Comparison of ENCODE assay signal across 20 mouse cellular contexts in genomic region chr3:139913639-139914330, GRCm38 (mm10).
DNase-seq lines count a peak whose midpoint lies in the region; ATAC-seq lines count a peak whose summit lies in the region.
"Had no signal": no experiment of that assay in that cellular context is flagged by ENCODE, and none has a peak within 500 bp of the region (broad histone marks: within the 10 kb centered on the region; RNA-seq: fewer than 3 reads in every experiment).

No protein-coding gene starts in this region.

- no peak overlapping the region for H3K27ac ChIP-seq in hindbrain, embryonic 12.5 days
- H3K27ac ChIP-seq in hindbrain, embryonic 14.5 days, result no peak overlapping the region
- H3K27ac ChIP-seq in midbrain, embryonic 11.5 days (ENCODE audit: low read depth, low read length), result no peak overlapping the region
- no peak overlapping the region for H3K27ac ChIP-seq in midbrain, embryonic 16.5 days (ENCODE audit: low read length)
- H3K27ac ChIP-seq in forebrain, embryonic 14.5 days (ENCODE audit: low read depth, low read length), result no peak overlapping the region
- H3K27ac ChIP-seq: hindbrain, embryonic 10.5 days; limb, embryonic 15.5 days; macrophage; neural tube, embryonic 12.5 days had no signal

- 64% methylated on average over 2 of the region's 2 CpGs for WGBS in hindbrain, embryonic 12.5 days
- WGBS in hindbrain, embryonic 14.5 days, result 42% methylated on average over 2 of the region's 2 CpGs
- 78% methylated on average over 2 of the region's 2 CpGs for WGBS in midbrain, embryonic 11.5 days
- 63% methylated on average over 2 of the region's 2 CpGs for WGBS in midbrain, embryonic 16.5 days
- WGBS in forebrain, embryonic 14.5 days, result 10% methylated on average over 2 of the region's 2 CpGs

- no peak overlapping the region for H3K4me3 ChIP-seq in hindbrain, embryonic 12.5 days
- H3K4me3 ChIP-seq in hindbrain, embryonic 14.5 days (replicated peaks; ENCODE audit: low read length), result no peak overlapping the region
- no peak overlapping the region for H3K4me3 ChIP-seq in midbrain, embryonic 11.5 days (ENCODE audit: low read depth, low read length)
- H3K4me3 ChIP-seq in midbrain, embryonic 16.5 days (ENCODE audit: low read depth, low read length), result no peak overlapping the region
- no peak overlapping the region for H3K4me3 ChIP-seq in forebrain, embryonic 14.5 days (ENCODE audit: low read depth, low read length)
- H3K4me3 ChIP-seq: hindbrain, embryonic 10.5 days; limb, embryonic 15.5 days; neural tube, embryonic 12.5 days had no signal

- no peak overlapping the region for H3K9ac ChIP-seq in hindbrain, embryonic 12.5 days
- H3K9ac ChIP-seq in hindbrain, embryonic 14.5 days, result no peak overlapping the region
- H3K9ac ChIP-seq in midbrain, embryonic 11.5 days (ENCODE audit: low read length), result no peak overlapping the region
- H3K9ac ChIP-seq in midbrain, embryonic 16.5 days (ENCODE audit: low read depth, low read length), result no peak overlapping the region
- no peak overlapping the region for H3K9ac ChIP-seq in forebrain, embryonic 14.5 days (ENCODE audit: low read length)
- H3K9ac ChIP-seq: limb, embryonic 15.5 days; neural tube, embryonic 12.5 days had no signal

- 0 out of 2 replicates have a peak, but pooled peaks have one; percentile 66 for ATAC-seq in hindbrain, embryonic 12.5 days (ENCODE audit: low FRiP score)
- no peak for ATAC-seq in hindbrain, embryonic 14.5 days (ENCODE audit: low FRiP score)
- peak; percentile 58; the same call in 1 of the 2 replicates for ATAC-seq in midbrain, embryonic 11.5 days (ENCODE audit: low FRiP score)
- ATAC-seq in midbrain, embryonic 16.5 days, result no peak
- ATAC-seq in forebrain, embryonic 14.5 days, result peak; percentile 93
- no peak for ATAC-seq in erythroid progenitor cell, adult 5-6 weeks (replicated peaks; ENCODE audit: low FRiP score, poor library complexity, severe bottlenecking)
- ATAC-seq: intestine, postnatal 0 days; lung, postnatal 0 days had no signal

- H3K4me1 ChIP-seq in hindbrain, embryonic 12.5 days, result no peaks in the 10 kb centered on the region
- H3K4me1 ChIP-seq in hindbrain, embryonic 14.5 days (replicated peaks; ENCODE audit: control insufficient read depth, insufficient read depth, low read length), result no peaks in the 10 kb centered on the region
- no peaks in the 10 kb centered on the region for H3K4me1 ChIP-seq in midbrain, embryonic 11.5 days (ENCODE audit: control insufficient read depth, insufficient read depth, low read length)
- H3K4me1 ChIP-seq in midbrain, embryonic 16.5 days (ENCODE audit: control insufficient read depth, insufficient read depth, low read length), result no peaks in the 10 kb centered on the region
- no peaks in the 10 kb centered on the region; the same call in 1 of the 2 replicates for H3K4me1 ChIP-seq in forebrain, embryonic 14.5 days (ENCODE audit: control insufficient read depth, insufficient read depth, low read length)
- H3K4me1 ChIP-seq: hindbrain, embryonic 10.5 days; limb, embryonic 15.5 days; neural tube, embryonic 12.5 days had no signal

- H3K36me3 ChIP-seq in hindbrain, embryonic 12.5 days, result no peaks in the 10 kb centered on the region
- no peaks in the 10 kb centered on the region for H3K36me3 ChIP-seq in hindbrain, embryonic 14.5 days (replicated peaks; ENCODE audit: control insufficient read depth, insufficient read depth)
- no peaks in the 10 kb centered on the region for H3K36me3 ChIP-seq in midbrain, embryonic 11.5 days (ENCODE audit: control insufficient read depth, insufficient read depth, low read length)
- no peaks in the 10 kb centered on the region for H3K36me3 ChIP-seq in midbrain, embryonic 16.5 days (ENCODE audit: control insufficient read depth, insufficient read depth, low read length)
- H3K36me3 ChIP-seq in forebrain, embryonic 14.5 days (ENCODE audit: control insufficient read depth, insufficient read depth, low read length), result no peaks in the 10 kb centered on the region
- H3K36me3 ChIP-seq: G1E; hindbrain, embryonic 10.5 days; limb, embryonic 15.5 days; neural tube, embryonic 12.5 days had no signal

- no peak for DNase-seq in hindbrain, embryonic 14.5 days (ENCODE audit: low spot score)
- DNase-seq in midbrain, embryonic 11.5 days (ENCODE audit: low spot score, missing footprints), result peak; percentile 10
- DNase-seq in forebrain, embryonic 14.5 days (ENCODE audit: low spot score), result peak; percentile 79
- no peak for DNase-seq in urinary bladder, postnatal 36 days (ENCODE audit: low spot score in 2 of 2)
- DNase-seq: adrenal gland, adult 2 months; B cell, adult 2 months; cerebellum, adult 18-20 months; cerebellum, postnatal 14 days; left cerebral cortex, postnatal 4 days had no signal

- H3K9me3 ChIP-seq in hindbrain, embryonic 12.5 days (replicated peaks), result no peaks in the 10 kb centered on the region
- no peaks in the 10 kb centered on the region for H3K9me3 ChIP-seq in hindbrain, embryonic 14.5 days (ENCODE audit: control insufficient read depth, low read length)
- H3K9me3 ChIP-seq in midbrain, embryonic 11.5 days (ENCODE audit: control insufficient read depth, low read length), result no peaks in the 10 kb centered on the region
- H3K9me3 ChIP-seq in midbrain, embryonic 16.5 days (replicated peaks; ENCODE audit: control insufficient read depth, low read length, poor library complexity, severe bottlenecking), result no peaks in the 10 kb centered on the region
- no peaks in the 10 kb centered on the region for H3K9me3 ChIP-seq in forebrain, embryonic 14.5 days (replicated peaks; ENCODE audit: control insufficient read depth, low read length)
- H3K9me3 ChIP-seq: G1E; hindbrain, embryonic 10.5 days; limb, embryonic 15.5 days; neural tube, embryonic 12.5 days had no signal

- no peak overlapping the region for H3K4me2 ChIP-seq in hindbrain, embryonic 12.5 days (replicated peaks)
- no peak overlapping the region for H3K4me2 ChIP-seq in hindbrain, embryonic 14.5 days (replicated peaks)
- no peak overlapping the region for H3K4me2 ChIP-seq in midbrain, embryonic 11.5 days
- no peak overlapping the region for H3K4me2 ChIP-seq in midbrain, embryonic 16.5 days (ENCODE audit: low read length)
- H3K4me2 ChIP-seq in forebrain, embryonic 14.5 days (ENCODE audit: low read length), result no peak overlapping the region
- H3K4me2 ChIP-seq: limb, embryonic 15.5 days; neural tube, embryonic 12.5 days had no signal

- H3K27me3 ChIP-seq in hindbrain, embryonic 12.5 days, result no peaks in the 10 kb centered on the region
- no peaks in the 10 kb centered on the region for H3K27me3 ChIP-seq in hindbrain, embryonic 14.5 days (ENCODE audit: control insufficient read depth, insufficient read depth, low read length)
- no peaks in the 10 kb centered on the region for H3K27me3 ChIP-seq in midbrain, embryonic 11.5 days (ENCODE audit: control insufficient read depth, insufficient read depth, low read length)
- no peaks in the 10 kb centered on the region for H3K27me3 ChIP-seq in midbrain, embryonic 16.5 days (ENCODE audit: control insufficient read depth, insufficient read depth, low read depth, low read length)
- H3K27me3 ChIP-seq in forebrain, embryonic 14.5 days (replicated peaks; ENCODE audit: control insufficient read depth, insufficient read depth, low read length), result no peaks in the 10 kb centered on the region
- H3K27me3 ChIP-seq: CH12.LX; limb, embryonic 15.5 days; neural tube, embryonic 12.5 days had no signal

Comparison
In these comparisons a context has a peak if more than half of its experiments do, and no peak if none do; other contexts are left out.
1. ATAC-seq: peak in hindbrain, embryonic 12.5 days (single experiment), midbrain, embryonic 11.5 days (single experiment) and forebrain, embryonic 14.5 days (single experiment); none in hindbrain, embryonic 14.5 days (single experiment), midbrain, embryonic 16.5 days (single experiment) and erythroid progenitor cell, adult 5-6 weeks (single experiment).
2. DNase-seq: peak in midbrain, embryonic 11.5 days (single experiment) and forebrain, embryonic 14.5 days (single experiment); none in hindbrain, embryonic 14.5 days (single experiment) and urinary bladder, postnatal 36 days (0 of 2).